Mouse (Mus musculus) heart, embryonic 16.5 days (tissue): ENCODE results near the gene Ctrb1. TPM values are rescaled to one million over a fixed set of nuclear protein-coding genes. Genes with fewer than 3 reads are reported as not detected.

Source experiments
- ATAC-seq: fragments of 200-750 bp; cut with Nextera tagmentation; replicated peaks from 2 replicates; pipeline ENCODE4 v1.8.0; 2017; ENCODE audit warnings: moderate number of reproducible peaks; ENCODE audit not compliant: insufficient read depth, low FRiP score; ENCODE audit errors: extremely low read depth
- H3K27ac ChIP-seq: fragments of 300-500 bp; sonication (generic); 2 replicates; pipeline ENCODE4 v1.5.1; 2014; ENCODE audit warnings: mild to moderate bottlenecking, low read length, control low read depth, moderate library complexity
- H3K27me3 ChIP-seq: fragments of 300-500 bp; sonication (generic); 2 replicates; pipeline ENCODE4 v1.6.1; 2014; ENCODE audit warnings: low read length, mixed read lengths; ENCODE audit not compliant: control insufficient read depth, insufficient read depth
- H3K36me3 ChIP-seq: fragments of 300-500 bp; sonication (generic); 2 replicates; pipeline ENCODE4 v1.6.1; 2014; ENCODE audit not compliant: control insufficient read depth, insufficient read depth
- H3K4me1 ChIP-seq: fragments of 300-500 bp; sonication (generic); 2 replicates; pipeline ENCODE4 v1.6.1; 2014; ENCODE audit warnings: low read length, mixed read lengths; ENCODE audit not compliant: control insufficient read depth, insufficient read depth
- H3K4me2 ChIP-seq: fragments of 300-500 bp; sonication (generic); 2 replicates; pipeline ENCODE4 v1.6.1; 2014; ENCODE audit warnings: low read depth, mild to moderate bottlenecking, control low read depth, low read length
- H3K4me3 ChIP-seq: fragments of 300-500 bp; sonication (generic); 2 replicates; pipeline ENCODE4 v1.5.1; 2014; ENCODE audit warnings: mild to moderate bottlenecking, control low read depth, low read length
- H3K9ac ChIP-seq: fragments of 300-500 bp; sonication (generic); 2 replicates; pipeline ENCODE4 v1.6.1; 2014; ENCODE audit warnings: low read length, control low read depth
- H3K9me3 ChIP-seq: fragments of 300-500 bp; sonication (generic); replicated peaks from 2 replicates; pipeline ENCODE4 v1.6.1; 2016; ENCODE audit warnings: low read length; ENCODE audit not compliant: control insufficient read depth
- WGBS: fragments of 180-500 bp; shearing (Covaris S2); extraction: QIAGEN DNeasy Blood & Tissue Kit; methylation state at CpG from one replicate; pipeline ENCODE4 v1.1.7; 2014; 5-methylcytosine and 5-hydroxymethylcytosine counted together
- polyA plus RNA-seq: library from polyadenylated mRNA; unstranded; fragments of >200 nt; fragmentation: Nextera tagmentation; extraction: Ambion mirVana; gene quantifications from 2 replicates; pipeline ENCODE4 v1.2.1, GENCODE M21; 2015

Ctrb1 gene
- polyA plus RNA-seq, 1 experiment from 2014 or later = 2.1 TPM

- 92% methylated on average over 5 of the region's 5 CpGs for WGBS
- no peak overlapping the region for H3K4me2 ChIP-seq
- H3K4me1 ChIP-seq = no peaks in the 10 kb centered on the region
- no peaks in the 10 kb centered on the region for H3K9me3 ChIP-seq
- no peaks in the 10 kb centered on the region for H3K27me3 ChIP-seq
- no peak overlapping the region for H3K9ac ChIP-seq
- H3K36me3 ChIP-seq = no peaks in the 10 kb centered on the region
- H3K27ac ChIP-seq = no peak overlapping the region
- ATAC-seq = no peak
- no peak overlapping the region for H3K4me3 ChIP-seq
These were observed 9.9 kb upstream of the Ctrb1 start for GRCm38 (mm10) chr8:111700740-111701139.

GRCm38 (mm10) chr8:111700201-111700600, 9.4 kb upstream of the Ctrb1 start:
- no peak overlapping the region for H3K9ac ChIP-seq
- no peaks in the 10 kb centered on the region for H3K27me3 ChIP-seq
- no peak overlapping the region for H3K4me3 ChIP-seq
- ATAC-seq = no peak
- whole genome bisulfite sequencing = 69% methylated on average over 3 of the region's 3 CpGs
- H3K27ac ChIP-seq = no peak overlapping the region
- H3K36me3 ChIP-seq = no peaks in the 10 kb centered on the region
- H3K9me3 ChIP-seq = no peaks in the 10 kb centered on the region
- H3K4me2 ChIP-seq = no peak overlapping the region
- H3K4me1 ChIP-seq = no peaks in the 10 kb centered on the region; the same call in 1 of the 2 replicates

GRCm38 (mm10) chr8:111699035-111699434, 8.2 kb upstream of the Ctrb1 start:
- H3K27ac ChIP-seq = no peak overlapping the region
- no peaks in the 10 kb centered on the region for H3K9me3 ChIP-seq
- H3K9ac ChIP-seq = no peak overlapping the region
- H3K27me3 ChIP-seq = no peaks in the 10 kb centered on the region
- H3K4me3 ChIP-seq = no peak overlapping the region
- no peaks in the 10 kb centered on the region for H3K36me3 ChIP-seq
- no peak for ATAC-seq
- no peaks in the 10 kb centered on the region; the same call in 1 of the 2 replicates for H3K4me1 ChIP-seq
- 5% methylated on average over 1 of the region's 1 CpGs for WGBS
- no peak overlapping the region for H3K4me2 ChIP-seq

- Histone ChIP-seq H3K4me1 (no peaks in the 10 kb centered on the region; the same call in 1 of the 2 replicates), H3K27me3 (no peaks in the 10 kb centered on the region), H3K27ac (no peak overlapping the region), H3K9ac (no peak overlapping the region), H3K4me3 (no peak overlapping the region), H3K36me3 (no peaks in the 10 kb centered on the region), H3K9me3 (no peaks in the 10 kb centered on the region), H3K4me2 (no peak overlapping the region)
- WGBS = 74% methylated on average over 10 of the region's 10 CpGs
- no peak for ATAC-seq
These were observed 6.8 kb upstream of the Ctrb1 start for GRCm38 (mm10) chr8:111697655-111698054.

DNA sequence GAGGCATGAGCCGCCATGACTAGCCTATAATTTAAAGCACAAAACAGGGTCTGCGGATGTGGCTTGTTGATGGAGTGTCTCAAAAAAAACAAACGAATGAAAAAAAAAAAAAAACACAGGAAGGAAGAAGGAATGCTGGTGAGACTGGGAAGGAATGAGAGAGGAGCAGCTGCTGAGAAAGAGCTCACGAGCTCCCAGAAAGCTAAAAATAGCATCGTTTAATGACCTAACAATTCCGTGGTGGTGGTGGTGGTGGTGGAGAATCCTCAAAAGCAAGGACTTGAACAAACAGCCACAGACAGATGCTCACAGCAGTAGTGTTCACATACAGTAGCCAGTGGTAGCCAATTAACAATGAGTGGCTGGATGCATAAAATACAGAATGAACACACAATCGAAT, 4.6 kb upstream of the Ctrb1 start:
- no peak overlapping the region for H3K9ac ChIP-seq
- no peak overlapping the region for H3K4me2 ChIP-seq
- 39% methylated on average over 7 of the region's 7 CpGs for WGBS
- H3K27me3 ChIP-seq = no peaks in the 10 kb centered on the region
- no peak for ATAC-seq
- no peaks in the 10 kb centered on the region for H3K9me3 ChIP-seq
- H3K4me1 ChIP-seq = no peaks in the 10 kb centered on the region; the same call in 1 of the 2 replicates
- H3K36me3 ChIP-seq = no peaks in the 10 kb centered on the region
- no peak overlapping the region; the same call in 1 of the 2 replicates for H3K27ac ChIP-seq
- no peak overlapping the region for H3K4me3 ChIP-seq

- no peak for ATAC-seq
- Histone ChIP-seq H3K27me3 (no peaks in the 10 kb centered on the region), H3K36me3 (no peaks in the 10 kb centered on the region), H3K9me3 (no peaks in the 10 kb centered on the region), H3K4me1 (no peaks in the 10 kb centered on the region; the same call in 1 of the 2 replicates), H3K27ac (no peak overlapping the region), H3K4me3 (no peak overlapping the region), H3K9ac (no peak overlapping the region), H3K4me2 (no peak overlapping the region)
- 45% methylated on average over 6 of the region's 6 CpGs for WGBS
These were observed 2.5 kb upstream of the Ctrb1 start for GRCm38 (mm10) chr8:111693261-111693741.

DNA sequence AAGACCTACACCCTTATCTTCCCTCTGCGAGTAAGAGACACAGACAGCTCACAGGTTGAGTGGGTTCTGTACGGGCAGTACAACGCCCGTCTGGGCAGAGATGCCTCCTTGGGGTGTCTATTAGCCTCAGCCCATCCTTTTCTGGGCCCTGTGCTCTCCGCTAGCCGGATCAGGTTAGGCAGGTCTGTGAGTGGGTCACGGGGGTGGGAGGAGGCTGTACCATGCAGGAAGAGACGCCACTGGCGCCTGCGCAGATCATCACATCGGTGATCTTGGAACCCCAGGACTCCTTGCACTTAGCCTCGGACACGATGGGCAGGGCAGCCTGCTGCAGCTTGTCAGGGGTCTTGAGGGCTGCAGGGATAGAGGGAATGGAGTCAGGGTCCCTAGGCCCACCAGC, 3.9 kb downstream of the Ctrb1 start:
- Histone ChIP-seq H3K4me1 (no peaks in the 10 kb centered on the region), H3K9ac (no peak overlapping the region), H3K9me3 (no peaks in the 10 kb centered on the region), H3K36me3 (no peaks in the 10 kb centered on the region), H3K4me3 (no peak overlapping the region), H3K27ac (no peak overlapping the region), H3K4me2 (no peak overlapping the region), H3K27me3 (no peaks in the 10 kb centered on the region)
- no peak for ATAC-seq
- WGBS = 75% methylated on average over 13 of the region's 13 CpGs

- no peak for ATAC-seq
- WGBS = 20% methylated on average over 9 of the region's 9 CpGs
- Histone ChIP-seq H3K27ac (no peak overlapping the region), H3K4me3 (no peak overlapping the region), H3K9me3 (no peaks in the 10 kb centered on the region), H3K27me3 (no peaks in the 10 kb centered on the region), H3K36me3 (no peaks in the 10 kb centered on the region), H3K4me2 (no peak overlapping the region), H3K9ac (no peak overlapping the region), H3K4me1 (no peaks in the 10 kb centered on the region)
These were observed 8.3 kb downstream of the Ctrb1 start for GRCm38 (mm10) chr8:111682521-111682920.

GRCm38 (mm10) chr8:111681153-111681552, 9.7 kb downstream of the Ctrb1 start:
- no peak for ATAC-seq
- H3K4me3 ChIP-seq = no peak overlapping the region
- WGBS = 65% methylated on average over 11 of the region's 11 CpGs

More at GRCm38 (mm10) chr8:111681153-111681552, 9.7 kb downstream of the Ctrb1 start:
- Histone ChIP-seq H3K27me3 (no peaks in the 10 kb centered on the region), H3K9ac (no peak overlapping the region), H3K4me2 (no peak overlapping the region), H3K27ac (no peak overlapping the region), H3K36me3 (no peaks in the 10 kb centered on the region), H3K4me1 (no peaks in the 10 kb centered on the region), H3K9me3 (0 out of 2 replicates have a peak, but pooled peaks cover 4% of the 10 kb centered on the region)
